Mouse (Mus musculus) cerebellum, postnatal 14 days (tissue): ENCODE data around the gene Smad3.

Experiments
- DNase-seq, 2 experiments: peaks; one replicate each; pipeline ENCODE4 v3.0.0; 2021; ENCODE audit warnings: mixed read lengths in 2 of 2

Smad3 gene

GRCm38 (mm10) chr9:63697606-63698005 is 60.2 kb downstream of the Smad3 start:
- no peak for DNase-seq

GRCm38 (mm10) chr9:63696463-63697105 is 61.2 kb downstream of the Smad3 start:
- DNase-seq: no peak

- DNase-seq: no peak
Measured at GRCm38 (mm10) chr9:63691960-63692359, 65.8 kb downstream of the Smad3 start.

GRCm38 (mm10) chr9:63690511-63690910 is 67.3 kb downstream of the Smad3 start:
- DNase-seq: no peak

- DNase-seq: no peak
Measured at GRCm38 (mm10) chr9:63687413-63688015, 70.3 kb downstream of the Smad3 start.

GRCm38 (mm10) chr9:63685352-63685751 is 72.4 kb downstream of the Smad3 start:
- DNase-seq: no peak

GRCm38 (mm10) chr9:63684277-63684676 is 73.5 kb downstream of the Smad3 start:
- DNase-seq: no peak

- DNase-seq: no peak
Measured at GRCm38 (mm10) chr9:63682943-63683342, 74.9 kb downstream of the Smad3 start.

- DNase-seq: no peak
Measured at GRCm38 (mm10) chr9:63682301-63682700, 75.5 kb downstream of the Smad3 start.

- no peak for DNase-seq
Measured at GRCm38 (mm10) chr9:63678076-63678475, 79.7 kb downstream of the Smad3 start.

- no peak for DNase-seq
Measured at GRCm38 (mm10) chr9:63677621-63678020, 80.2 kb downstream of the Smad3 start.

- DNase-seq: no peak
Measured at GRCm38 (mm10) chr9:63674613-63675012, 83.2 kb downstream of the Smad3 start.

GRCm38 (mm10) chr9:63673494-63673805 is 84.3 kb downstream of the Smad3 start:
- no peak for DNase-seq

GRCm38 (mm10) chr9:63672797-63673493 is 84.8 kb downstream of the Smad3 start:
- DNase-seq: no peak

GRCm38 (mm10) chr9:63669816-63670215 is 88.0 kb downstream of the Smad3 start:
- no peak for DNase-seq

- no peak for DNase-seq
Measured at GRCm38 (mm10) chr9:63668621-63669020, 89.2 kb downstream of the Smad3 start.

GRCm38 (mm10) chr9:63667373-63667724 is 90.4 kb downstream of the Smad3 start:
- DNase-seq: no peak

- DNase-seq: no peak
Measured at GRCm38 (mm10) chr9:63666612-63667372, 91.0 kb downstream of the Smad3 start.

GRCm38 (mm10) chr9:63664792-63665646 is 92.8 kb downstream of the Smad3 start:
- no peak for DNase-seq

- DNase-seq: no peak
Measured at GRCm38 (mm10) chr9:63664300-63664745, 93.5 kb downstream of the Smad3 start.

GRCm38 (mm10) chr9:63663222-63663621 is 94.6 kb downstream of the Smad3 start:
- DNase-seq: no peak

GRCm38 (mm10) chr9:63662759-63663158 is 95.0 kb downstream of the Smad3 start:
- DNase-seq: no peak

- no peak for DNase-seq
Measured at GRCm38 (mm10) chr9:63660691-63661090, 97.1 kb downstream of the Smad3 start.
